Mouse (Mus musculus): ENCODE measurements around the gene Rem2. TPM values are rescaled to one million over a fixed set of nuclear protein-coding genes. Genes with fewer than 3 reads are reported as not detected.

Gene Rem2
- total RNA-seq, 2 experiments from 2014 or later = 0.39 to 0.87 TPM

- no peak for DNase-seq
Observed at GRCm38 (mm10) chr14:54492345-54493131, 16.6 kb downstream of the Rem2 start.

GRCm38 (mm10) chr14:54493236-54493635 is 17.3 kb downstream of the Rem2 start:
- DNase-seq = no peak

GRCm38 (mm10) chr14:54494234-54494633 is 18.3 kb downstream of the Rem2 start:
- DNase-seq = peak; percentile 80

- DNase-seq = no peak
Observed at GRCm38 (mm10) chr14:54496706-54497105, 20.8 kb downstream of the Rem2 start.

GRCm38 (mm10) chr14:54499330-54499729 is 23.4 kb downstream of the Rem2 start:
- DNase-seq = no peak

- DNase-seq = no peak
Observed at GRCm38 (mm10) chr14:54501365-54501764, 25.5 kb downstream of the Rem2 start.

GRCm38 (mm10) chr14:54503092-54503491 is 27.2 kb downstream of the Rem2 start:
- DNase-seq = no peak

- no peak for DNase-seq
Observed at GRCm38 (mm10) chr14:54509774-54510173, 33.9 kb downstream of the Rem2 start.

GRCm38 (mm10) chr14:54516710-54517310 is 40.9 kb downstream of the Rem2 start:
- no peak for DNase-seq

- no peak for DNase-seq
Observed at GRCm38 (mm10) chr14:54523600-54523999, 47.7 kb downstream of the Rem2 start.

GRCm38 (mm10) chr14:54527227-54528006 is 51.5 kb downstream of the Rem2 start:
- peak; percentile 33 for DNase-seq

GRCm38 (mm10) chr14:54528007-54528393 is 52.1 kb downstream of the Rem2 start:
- DNase-seq = no peak

GRCm38 (mm10) chr14:54528446-54529111 is 52.7 kb downstream of the Rem2 start:
- DNase-seq = peak; percentile 90

Other genes with a start within 250 kb of the Rem2 start
- gene Dad1, start 222.0 kb upstream of the Rem2 start, total RNA-seq (2021) = 100 to 1,000 TPM; 171 to 191 TPM
- 100 to 1,000 TPM; 206 to 229 TPM for gene Abhd4, start 221.9 kb upstream of the Rem2 start, total RNA-seq (2021)
- not detected for gene Olfr49, start 191.2 kb upstream of the Rem2 start, total RNA-seq (2021)
- gene Oxa1l, start 115.3 kb upstream of the Rem2 start, total RNA-seq (2021) = 100 to 1,000 TPM; 114 to 138 TPM
- 1 to 10 TPM; 6.2 to 7.9 TPM for gene Slc7a7, start 58.3 kb upstream of the Rem2 start, total RNA-seq (2021)
- gene Mrpl52, start 49.2 kb upstream of the Rem2 start, total RNA-seq (2021) = 100 to 1,000 TPM; 204 to 212 TPM
- 100 to 1,000 TPM; 127 to 128 TPM for gene Mmp14, start 44.5 kb upstream of the Rem2 start, total RNA-seq (2021)
- 10 to 100 TPM; 71.9 to 89.4 TPM for gene Lrp10, start 12.0 kb upstream of the Rem2 start, total RNA-seq (2021)
- 10 to 100 TPM; 41.1 to 42.1 TPM for gene Prmt5, start 41.4 kb downstream of the Rem2 start, total RNA-seq (2021)
- 10 to 100 TPM; 31.0 to 32.5 TPM for gene Haus4, start 78.5 kb downstream of the Rem2 start, total RNA-seq (2021)
- 10 to 100 TPM; 18.9 to 20.7 TPM for gene Ajuba, start 101.5 kb downstream of the Rem2 start, total RNA-seq (2021)
- 1 to 10 TPM; 4.9 to 6.9 TPM for gene 4931414P19Rik, start 129.9 kb downstream of the Rem2 start, total RNA-seq (2021)
- 100 to 1,000 TPM; 226 to 247 TPM for gene Psmb5, start 141.9 kb downstream of the Rem2 start, total RNA-seq (2021)
- not detected for gene Psmb11, start 145.3 kb downstream of the Rem2 start, total RNA-seq (2021)
- not detected for gene Gm17606, start 164.9 kb downstream of the Rem2 start, total RNA-seq (2021)
- 1 to 10 TPM; 1.7 to 2.5 TPM for gene Cdh24, start 165.3 kb downstream of the Rem2 start, total RNA-seq (2021)
- gene 1700123O20Rik, start 210.1 kb downstream of the Rem2 start, total RNA-seq (2021) = 10 to 100 TPM; 35.5 to 36.6 TPM
- gene Acin1, start 210.8 kb downstream of the Rem2 start, total RNA-seq (2021) = 100 to 1,000 TPM; 132 to 167 TPM
- not detected for gene Gm29776, start 222.7 kb downstream of the Rem2 start, total RNA-seq (2021)
- gene Cebpe, start 236.1 kb downstream of the Rem2 start, total RNA-seq (2021) = under 1 TPM; 0.57 to 0.70 TPM

Data from adrenal gland, postnatal 10 days (tissue).